Mouse (Mus musculus): ENCODE results near the gene Olfr547. TPM values are rescaled to one million over a fixed set of nuclear protein-coding genes. Genes with fewer than 3 reads are reported as not detected.

Gene Olfr547
- total RNA-seq (2017) = not detected in 2 replicates

- ATAC-seq (replicated peaks; ENCODE audit: low read depth, poor library complexity, severe bottlenecking) = no peak
Observed at GRCm38 (mm10) chr7:102534449-102534848, at the start of gene Olfr547. Gene Olfr547 (plus strand): TSS chr7:102534749.

- ATAC-seq (replicated peaks; ENCODE audit: low read depth, poor library complexity, severe bottlenecking) = peak; percentile 19; the same call in 1 of the 2 replicates
Observed at GRCm38 (mm10) chr7:102484766-102485165, 49.8 kb upstream of the Olfr547 start.

GRCm38 (mm10) chr7:102486105-102486504, 48.4 kb upstream of the Olfr547 start:
- ATAC-seq (replicated peaks; ENCODE audit: low read depth, poor library complexity, severe bottlenecking) = peak; percentile 19

DNA sequence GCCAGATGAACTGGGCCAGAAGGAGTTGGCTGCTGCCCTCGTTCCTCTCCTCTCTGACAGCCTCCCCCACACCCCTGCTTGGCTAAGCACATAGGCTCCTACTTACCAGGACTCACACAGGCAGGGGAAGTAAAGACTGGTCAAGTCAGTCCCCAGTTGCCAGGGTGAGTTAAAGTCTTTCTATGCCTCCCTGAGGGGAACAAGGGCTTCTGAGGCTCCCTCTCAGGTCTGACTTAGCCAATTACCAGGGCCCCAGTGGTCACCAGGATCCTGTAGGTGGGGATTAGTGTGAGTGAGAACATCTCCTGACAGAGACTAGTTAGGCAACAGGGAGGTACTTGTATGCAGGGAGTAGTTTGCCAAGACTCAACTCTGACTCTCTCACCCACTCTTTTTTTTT, 46.4 kb upstream of the Olfr547 start, which contains the start of gene Olfr544:
Olfr544 (minus strand) TSS at position 153 of the 400 bp plus-strand sequence.
- ATAC-seq (replicated peaks; ENCODE audit: low read depth, poor library complexity, severe bottlenecking) = no peak

- peak; percentile 53; the same call in 1 of the 2 replicates for ATAC-seq (replicated peaks; ENCODE audit: low read depth, poor library complexity, severe bottlenecking)
Observed at GRCm38 (mm10) chr7:102494416-102494815, 40.1 kb upstream of the Olfr547 start.

GRCm38 (mm10) chr7:102499473-102499872, 35.1 kb upstream of the Olfr547 start, which contains the start of gene Olfr545:
Gene Olfr545 (minus strand): TSS chr7:102499573.
- no peak for ATAC-seq (replicated peaks; ENCODE audit: low read depth, poor library complexity, severe bottlenecking)

DNA sequence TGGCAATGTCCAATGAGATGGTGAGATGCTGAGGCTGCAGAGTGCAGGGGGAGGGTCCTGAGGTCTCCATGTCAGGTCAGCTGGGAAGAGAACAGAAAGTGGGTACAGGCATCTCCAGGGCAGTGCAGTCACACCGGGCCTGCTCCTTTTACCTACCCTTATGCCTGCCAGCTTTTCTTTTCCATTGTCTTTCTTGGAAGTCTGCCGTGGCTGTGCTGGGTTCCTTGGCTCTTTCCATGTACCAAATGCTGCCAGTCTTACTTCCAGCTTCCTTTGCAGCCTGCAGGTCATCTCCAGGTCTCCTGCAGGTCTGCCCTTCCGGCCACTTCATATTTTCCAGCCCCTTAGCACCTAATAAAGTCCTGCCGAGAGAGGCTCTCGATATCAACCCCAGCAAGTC, 32.6 kb upstream of the Olfr547 start:
- no peak for ATAC-seq (replicated peaks; ENCODE audit: low read depth, poor library complexity, severe bottlenecking)

GRCm38 (mm10) chr7:102506848-102507247, 27.7 kb upstream of the Olfr547 start:
- ATAC-seq (replicated peaks; ENCODE audit: low read depth, poor library complexity, severe bottlenecking) = peak; percentile 98

- ATAC-seq (replicated peaks; ENCODE audit: low read depth, poor library complexity, severe bottlenecking) = no peak
Observed at GRCm38 (mm10) chr7:102508066-102508465, 26.5 kb upstream of the Olfr547 start.

DNA sequence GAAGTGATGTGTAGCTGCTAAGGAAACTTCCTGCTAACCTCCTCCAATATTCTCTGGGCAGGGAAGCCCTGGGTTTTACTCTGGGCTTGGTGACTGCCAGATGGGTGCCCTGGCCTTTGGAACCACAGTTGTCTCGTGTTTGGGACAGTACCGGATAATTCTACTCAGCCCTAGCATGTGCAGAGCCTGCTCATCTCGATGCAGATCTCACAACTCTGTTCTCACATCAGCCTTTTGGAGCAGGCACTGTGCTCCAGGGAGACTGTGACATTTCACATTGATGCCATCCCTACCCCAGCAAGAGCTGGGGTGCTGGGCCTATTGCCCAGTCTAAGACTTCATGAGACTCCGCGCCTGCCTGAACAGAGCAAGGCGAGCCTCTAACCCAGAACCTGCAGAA, 25.9 kb upstream of the Olfr547 start:
- no peak for ATAC-seq (replicated peaks; ENCODE audit: low read depth, poor library complexity, severe bottlenecking)

- ATAC-seq (replicated peaks; ENCODE audit: low read depth, poor library complexity, severe bottlenecking) = no peak
Observed at GRCm38 (mm10) chr7:102509726-102510125, 24.8 kb upstream of the Olfr547 start.

GRCm38 (mm10) chr7:102511927-102512326, 22.6 kb upstream of the Olfr547 start:
- ATAC-seq (replicated peaks; ENCODE audit: low read depth, poor library complexity, severe bottlenecking) = peak; percentile 28

DNA sequence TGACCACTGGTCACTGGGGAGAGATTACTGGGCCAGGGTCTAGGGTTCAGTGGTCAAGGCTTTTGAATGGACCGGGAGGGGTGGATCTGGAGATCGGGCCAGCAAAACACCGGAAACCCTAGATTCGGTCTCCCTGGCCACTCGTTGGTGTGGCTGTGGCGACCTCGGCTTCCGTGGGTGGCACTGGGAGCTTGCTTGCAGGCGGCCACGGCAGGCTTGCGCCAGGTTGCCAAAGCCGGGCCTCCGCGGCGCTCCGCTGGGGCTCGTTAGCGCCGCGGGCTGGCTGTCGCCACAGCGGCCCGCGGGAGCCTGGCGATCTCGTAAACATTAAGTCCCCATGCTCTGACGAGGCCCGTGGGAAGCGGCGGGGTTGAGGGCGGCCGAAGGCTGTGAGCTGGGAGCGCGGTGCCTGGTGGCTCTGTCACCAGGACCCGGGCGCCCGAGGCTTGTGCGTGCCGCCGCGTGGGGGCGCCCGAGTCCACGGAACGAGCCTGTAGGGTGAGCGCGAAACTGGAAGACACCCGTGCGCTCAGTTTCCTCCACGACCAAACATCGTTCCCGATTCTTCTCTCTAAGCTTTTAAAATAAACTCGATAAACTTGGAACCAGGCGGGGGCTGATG, 21.6 kb upstream of the Olfr547 start:
- ATAC-seq (replicated peaks; ENCODE audit: low read depth, poor library complexity, severe bottlenecking) = peak; percentile 57

DNA sequence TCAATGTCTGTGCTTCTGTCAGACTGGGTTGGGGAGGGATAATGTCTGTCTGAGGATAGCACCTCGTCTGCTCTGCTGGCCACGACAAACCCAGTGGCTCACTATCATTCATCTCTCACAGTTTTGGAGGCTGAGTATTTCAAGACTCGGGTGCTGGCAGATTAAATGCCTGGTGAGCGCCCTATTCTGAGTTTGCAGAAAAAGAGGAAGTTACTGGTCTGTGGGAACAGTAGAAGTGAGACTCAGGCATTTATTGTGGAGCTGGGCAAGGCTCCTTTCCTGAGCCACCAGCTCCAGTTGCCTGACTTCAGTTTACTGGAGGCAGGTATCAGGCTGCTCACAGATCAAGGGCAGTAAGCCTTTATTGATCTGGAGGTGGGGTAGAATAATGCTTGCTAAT, 20.4 kb upstream of the Olfr547 start:
- ATAC-seq (replicated peaks; ENCODE audit: low read depth, poor library complexity, severe bottlenecking) = peak; percentile 66

DNA sequence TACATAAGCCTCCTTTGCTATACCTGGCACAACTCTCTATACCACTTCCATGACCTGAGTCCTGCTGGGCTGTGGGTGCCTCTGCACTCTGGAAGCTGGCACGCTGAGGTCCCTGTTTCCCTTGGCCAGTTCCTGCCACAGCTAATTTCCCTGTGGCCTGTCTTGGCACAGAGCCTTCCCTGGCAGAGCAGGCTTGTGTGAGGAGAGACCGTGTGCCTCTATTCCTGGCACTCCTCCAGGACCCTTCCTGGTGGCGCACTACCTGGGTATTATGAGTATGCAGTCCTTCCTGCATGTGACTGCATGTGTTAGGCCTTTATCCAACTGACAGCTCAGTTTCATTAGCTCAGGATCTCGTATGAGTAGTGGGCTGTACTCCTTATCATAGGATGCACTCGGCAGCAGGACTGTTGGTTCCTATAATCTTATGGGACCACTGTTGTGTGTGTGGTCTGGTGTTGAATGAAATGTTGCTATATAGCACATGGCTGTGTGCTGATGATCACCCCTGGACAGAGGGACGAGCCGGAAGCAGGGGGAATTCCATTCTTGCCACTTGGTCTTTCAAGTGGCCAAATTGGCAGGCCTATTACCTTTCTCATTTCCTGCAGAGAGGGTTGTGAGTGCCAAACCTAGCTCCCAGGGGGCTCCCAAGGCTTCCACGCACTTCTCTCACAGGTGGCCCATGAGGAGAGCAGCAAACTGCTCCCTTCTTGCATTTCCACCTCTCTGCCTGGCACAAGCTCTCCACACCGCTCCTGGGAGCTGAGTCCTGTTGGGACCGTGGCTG, 18.1 kb upstream of the Olfr547 start:
- peak; percentile 52 for ATAC-seq (replicated peaks; ENCODE audit: low read depth, poor library complexity, severe bottlenecking)

DNA sequence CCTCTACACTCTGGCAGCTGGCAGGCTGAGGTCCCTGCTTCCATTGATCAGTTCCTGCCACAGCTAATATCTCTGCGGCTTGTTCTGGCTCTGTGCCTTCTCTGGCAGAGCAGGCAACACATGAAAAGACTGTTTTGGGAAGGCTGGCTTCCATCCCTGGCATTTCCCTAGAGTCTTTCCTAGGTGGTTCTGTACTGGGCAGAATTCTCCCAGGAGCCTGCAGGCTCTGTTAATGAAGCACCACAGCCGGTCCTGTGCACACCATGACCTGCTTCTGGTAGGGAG, 17.6 kb upstream of the Olfr547 start:
- ATAC-seq (replicated peaks; ENCODE audit: low read depth, poor library complexity, severe bottlenecking) = no peak

DNA sequence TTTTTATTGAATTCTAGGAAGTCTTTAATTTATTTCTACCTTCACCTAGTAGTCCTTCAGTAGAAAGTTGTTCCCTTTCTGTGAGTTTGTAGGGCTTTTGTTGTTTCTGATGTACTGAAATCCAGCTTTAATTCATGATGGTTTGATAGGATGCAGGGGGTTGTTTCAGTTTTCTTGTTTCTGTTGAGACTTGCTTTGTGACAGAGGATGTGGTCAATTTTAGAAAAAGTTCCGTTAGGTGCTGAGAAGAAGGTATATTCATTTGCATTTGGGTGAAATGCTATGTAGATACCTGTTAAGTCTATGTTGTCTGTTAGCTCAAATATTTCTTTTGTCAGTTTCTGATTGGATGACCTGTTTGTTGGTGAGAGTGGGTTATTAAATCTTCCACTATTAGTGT, 5.5 kb upstream of the Olfr547 start:
- ATAC-seq (replicated peaks; ENCODE audit: low read depth, poor library complexity, severe bottlenecking) = no peak

- no peak for ATAC-seq (replicated peaks; ENCODE audit: low read depth, poor library complexity, severe bottlenecking)
Observed at GRCm38 (mm10) chr7:102540596-102540995, 6.0 kb downstream of the Olfr547 start, which contains the start of gene Olfr548-ps1. Gene Olfr548-ps1 (plus strand): TSS chr7:102540896.

GRCm38 (mm10) chr7:102541251-102541650, 6.7 kb downstream of the Olfr547 start:
- ATAC-seq (replicated peaks; ENCODE audit: low read depth, poor library complexity, severe bottlenecking) = peak; percentile 82

DNA sequence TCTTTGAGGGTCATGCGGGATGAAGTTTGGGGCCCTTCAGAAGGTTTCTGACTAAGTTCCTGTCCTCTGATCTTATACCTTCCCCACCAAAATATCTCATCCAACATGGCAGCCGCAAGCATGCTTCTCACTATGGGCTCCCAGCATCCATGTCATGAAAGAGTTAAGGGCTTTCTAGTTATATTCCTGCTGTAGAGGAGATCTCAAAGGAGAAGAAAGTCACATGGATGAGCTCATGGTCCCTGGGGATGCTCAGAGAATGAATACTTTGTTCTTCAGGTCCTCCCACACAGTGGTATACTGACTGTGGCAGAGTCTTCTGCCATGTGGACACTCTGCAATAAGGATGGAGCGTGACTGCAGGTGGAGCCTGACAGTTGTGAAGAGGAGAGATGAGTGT, 15.0 kb downstream of the Olfr547 start, which contains the start of gene Olfr549:
Olfr549 (plus strand) TSS at position 301 of the 400 bp plus-strand sequence.
- no peak for ATAC-seq (replicated peaks; ENCODE audit: low read depth, poor library complexity, severe bottlenecking)

DNA sequence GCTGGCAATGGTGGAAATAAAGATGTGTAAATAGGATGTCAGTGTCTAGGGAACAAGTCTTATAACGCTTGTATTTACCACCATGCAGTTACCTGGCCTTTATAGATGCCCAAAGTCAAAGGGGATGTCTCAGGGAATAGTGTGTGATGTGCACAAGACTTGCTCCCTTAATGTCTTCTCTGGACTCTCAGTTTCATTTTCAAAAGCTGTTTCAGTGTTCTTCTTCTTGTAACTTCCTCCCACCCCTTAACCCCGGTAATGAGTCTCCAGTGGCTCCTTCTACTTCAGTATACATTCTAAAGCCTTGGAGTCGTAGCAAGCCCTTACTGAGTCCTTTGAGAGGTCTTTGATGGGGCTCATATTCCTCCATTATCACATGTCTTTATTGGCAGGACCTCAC, 18.7 kb downstream of the Olfr547 start:
- 0 out of 2 replicates have a peak, but pooled peaks have one; percentile 22 for ATAC-seq (replicated peaks; ENCODE audit: low read depth, poor library complexity, severe bottlenecking)

All from common myeloid progenitor, adult 5-6 weeks (primary cell).